Mouse (Mus musculus): ENCODE measurements around the gene Gm27021.

DNA sequence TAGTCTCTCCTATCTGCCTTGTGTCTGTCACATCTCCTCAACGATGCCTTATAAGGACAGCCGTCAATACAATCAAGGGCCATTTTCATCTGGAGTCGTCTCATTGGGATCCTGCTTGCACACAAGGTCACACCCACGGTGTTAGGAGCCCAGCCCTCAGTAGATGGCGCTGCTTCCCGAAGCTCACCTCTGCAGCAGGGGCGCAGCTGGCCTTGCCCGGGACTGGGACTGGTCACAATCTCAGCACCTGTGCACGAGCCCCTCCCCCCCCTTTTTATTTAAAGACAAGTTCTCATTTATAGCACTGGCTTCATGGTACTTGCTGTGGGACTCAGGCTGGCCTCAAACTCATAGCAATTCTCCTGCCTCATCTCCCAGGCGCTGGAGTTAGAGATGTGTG, 15.7 kb upstream of the Gm27021 start:
- peak; percentile 65 to 80 (median 67) for TF ChIP-seq CTCF (IDR thresholded peaks at IDR 0.05 in 2 of 3, conservative IDR thresholded peaks at IDR 0.05 in 1 of 3; ENCODE audit: control insufficient read depth in 1 of 3, insufficient read depth in 1 of 3, low read depth in 2 of 3, low read length in 3 of 3, poor library complexity in 1 of 3, severe bottlenecking in 1 of 3)
- no peak for TF ChIP-seq MYC (IDR thresholded peaks at IDR 0.05; ENCODE audit: low read depth, low read length)
- TF ChIP-seq TAL1 (IDR thresholded peaks at IDR 0.05; ENCODE audit: low read length), result no peak
- TF ChIP-seq POLR2AphosphoS2 (IDR thresholded peaks at IDR 0.05; ENCODE audit: low read length), result no peak

Data from MEL (cell line).